Mouse (Mus musculus) megakaryocyte, embryonic 14.5 days (primary cell): ENCODE data around the gene Gm36028.

Source experiments
- FLI1 ChIP-seq: IDR thresholded peaks from 2 replicates; pipeline ENCODE4 v1.6.1; 2012; ENCODE audit warnings: low read length, inconsistent platforms, mixed read lengths
- GATA1 ChIP-seq: IDR thresholded peaks from 3 replicates; pipeline ENCODE4 v1.6.1; 2012; ENCODE audit warnings: mixed read lengths, low read length, inconsistent platforms, borderline replicate concordance

DNA sequence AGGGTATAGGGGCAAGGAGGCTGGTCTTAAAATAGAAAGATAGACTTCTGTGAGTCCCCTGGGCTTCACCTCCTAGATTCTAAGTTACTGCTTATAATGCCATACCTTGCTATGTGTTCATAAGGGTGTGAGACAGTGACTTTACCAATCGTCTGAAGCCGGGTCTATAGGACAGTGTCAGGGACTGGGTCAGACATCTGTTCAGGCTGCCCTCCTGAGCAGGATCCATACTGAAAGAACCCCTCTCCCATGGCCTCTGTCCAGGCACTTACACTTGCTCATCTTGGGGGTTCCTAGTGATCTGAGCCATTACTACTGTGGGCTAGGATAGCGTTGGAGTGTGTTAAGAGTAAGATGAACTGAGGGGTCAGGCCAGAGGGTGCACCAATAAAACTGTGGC lies 34.7 kb downstream of the Gm36028 start:
- TF ChIP-seq GATA1 (no peak), FLI1 (no peak)
